Mouse (Mus musculus) cortical plate, adult 2 months (tissue): Measurements from ENCODE around the gene Caln1.

Experiments
- CTCF ChIP-seq: fragments of 200-500 bp; IDR thresholded peaks from 2 replicates; pipeline ENCODE4 v1.5.1; 2011; ENCODE audit warnings: mild to moderate bottlenecking, control low read depth, low read length; ENCODE audit not compliant: insufficient read depth; ENCODE audit errors: extremely low read depth
- POLR2A ChIP-seq: fragments of 200-500 bp; IDR thresholded peaks from 2 replicates; pipeline ENCODE4 v1.6.1; 2011; ENCODE audit warnings: mild to moderate bottlenecking, low read length, control low read depth; ENCODE audit not compliant: insufficient read depth; ENCODE audit errors: extremely low read depth

- no peak for TF ChIP-seq CTCF
- no peak for TF ChIP-seq POLR2A
Observed at GRCm38 (mm10) chr5:130757517-130757916, 388.3 kb downstream of the Caln1 start.
